Mouse (Mus musculus) limb, embryonic 13.5 days (tissue): Measurements from ENCODE around the gene Ppp2r3c. TPM values are rescaled to one million over a fixed set of nuclear protein-coding genes. Genes with fewer than 3 reads are reported as not detected.
A peak's percentile ranks its signal among the peaks of the same experiment; 100 is the strongest.
"Not testable (repeated sequence)": the region's sequence is repeated elsewhere in the genome, so short reads cannot be mapped to it uniquely, and the experiment has no call there.

Experiments
- ATAC-seq: fragments of 200-750 bp; cut with Nextera tagmentation; 2 replicates; pipeline ENCODE4 v1.8.0; 2017; ENCODE audit warnings: low read depth, moderate number of reproducible peaks, moderate TSS enrichment; ENCODE audit not compliant: low FRiP score
- H3K27ac ChIP-seq: fragments of 300-500 bp; sonication (generic); 2 replicates; pipeline ENCODE4 v1.5.1; 2015; ENCODE audit warnings: inconsistent platforms, mild to moderate bottlenecking, moderate library complexity
- H3K27me3 ChIP-seq: fragments of 300-500 bp; sonication (generic); 2 replicates; pipeline ENCODE4 v1.6.1; 2015; ENCODE audit warnings: mild to moderate bottlenecking, inconsistent platforms
- H3K36me3 ChIP-seq: fragments of 300-500 bp; sonication (generic); 2 replicates; pipeline ENCODE4 v1.6.1; 2015; ENCODE audit warnings: inconsistent platforms, mild to moderate bottlenecking, moderate library complexity
- H3K4me1 ChIP-seq: fragments of 300-500 bp; sonication (generic); 2 replicates; pipeline ENCODE4 v1.6.1; 2015; ENCODE audit warnings: inconsistent platforms
- H3K4me2 ChIP-seq: fragments of 300-500 bp; sonication (generic); replicated peaks from 2 replicates; pipeline ENCODE4 v1.6.1; 2015; ENCODE audit warnings: inconsistent platforms, mild to moderate bottlenecking, moderate library complexity
- H3K4me3 ChIP-seq: fragments of 300-500 bp; sonication (generic); 2 replicates; pipeline ENCODE4 v1.5.1; 2015; ENCODE audit warnings: moderate library complexity, mild to moderate bottlenecking, inconsistent platforms
- H3K9ac ChIP-seq: fragments of 300-500 bp; sonication (generic); 2 replicates; pipeline ENCODE4 v1.6.1; 2015; ENCODE audit warnings: mild to moderate bottlenecking, inconsistent platforms
- H3K9me3 ChIP-seq: fragments of 300-500 bp; sonication (generic); 2 replicates; pipeline ENCODE4 v1.6.1; 2016; ENCODE audit warnings: inconsistent platforms
- WGBS: fragments of 180-500 bp; shearing (Covaris S2); methylation state at CpG from one replicate; pipeline ENCODE4 v1.1.7; 2015; 5-methylcytosine and 5-hydroxymethylcytosine counted together
- polyA plus RNA-seq: library from polyadenylated mRNA; unstranded; fragments of >200 nt; fragmentation: Nextera tagmentation; extraction: Ambion mirVana; gene quantifications from 2 replicates; pipeline ENCODE4 v1.2.1, GENCODE M21; 2015

The Ppp2r3c gene
- polyA plus RNA-seq, 1 experiment from 2014 or later: 17.5 TPM

DNA sequence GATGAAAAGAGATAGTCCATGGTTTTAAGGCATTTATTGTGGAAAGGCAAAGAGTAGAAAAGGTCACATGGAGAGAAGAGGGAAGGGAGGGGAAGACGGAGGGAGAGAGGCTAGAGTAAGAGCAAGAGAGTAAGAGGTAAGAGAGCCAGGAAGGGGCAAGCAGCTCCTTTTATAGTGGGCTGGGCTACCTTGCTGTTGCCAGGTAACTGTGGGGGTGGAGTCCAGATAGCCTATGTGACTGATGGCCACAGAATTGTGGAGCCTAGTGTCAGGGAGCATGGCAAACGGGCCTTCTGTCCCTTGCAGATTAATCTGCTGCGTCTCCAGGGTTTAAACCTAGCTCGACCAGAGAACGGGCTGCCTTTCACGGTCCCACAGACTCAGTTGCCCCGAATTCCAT, 9.0 kb upstream of the Ppp2r3c start:
- no peak overlapping the region for H3K4me3 ChIP-seq
- no peaks in the 10 kb centered on the region for H3K27me3 ChIP-seq
- no peak overlapping the region for H3K9ac ChIP-seq
- H3K27ac ChIP-seq: no peak overlapping the region
- H3K4me1 ChIP-seq: no peaks in the 10 kb centered on the region
- WGBS: 84% methylated on average over 7 of the region's 7 CpGs
- no peak for ATAC-seq
- H3K4me2 ChIP-seq: no peak overlapping the region
- H3K9me3 ChIP-seq: no peaks in the 10 kb centered on the region
- H3K36me3 ChIP-seq: peaks cover 29% of the 10 kb centered on the region

DNA sequence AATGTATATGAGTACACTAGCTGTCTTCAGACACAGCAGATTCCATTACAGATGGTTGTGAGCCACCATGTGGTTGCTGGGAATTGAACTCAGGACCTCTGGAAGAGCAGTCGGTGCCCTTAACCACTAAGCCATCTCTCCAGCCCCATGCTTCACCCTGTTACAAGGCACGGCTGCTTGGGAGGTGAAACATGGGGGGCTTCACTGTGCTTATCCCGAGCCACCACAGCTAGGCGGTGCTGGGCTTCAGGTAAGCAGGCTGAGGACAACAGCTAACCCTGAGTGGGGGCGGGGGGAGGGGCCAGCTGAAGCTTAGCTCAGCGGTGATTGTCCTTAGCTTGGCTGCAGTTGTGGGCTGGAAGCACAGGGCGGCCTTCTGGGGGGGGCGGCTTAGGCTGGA, 6.7 kb upstream of the Ppp2r3c start:
- Histone ChIP-seq H3K4me1 (no peaks in the 10 kb centered on the region), H3K9ac (no peak overlapping the region), H3K27me3 (no peaks in the 10 kb centered on the region), H3K9me3 (no peaks in the 10 kb centered on the region), H3K27ac (no peak overlapping the region), H3K4me2 (no peak overlapping the region), H3K4me3 (no peak overlapping the region), H3K36me3 (peaks cover 33% of the 10 kb centered on the region)
- WGBS: 79% methylated on average over 8 of the region's 8 CpGs
- no peak for ATAC-seq

DNA sequence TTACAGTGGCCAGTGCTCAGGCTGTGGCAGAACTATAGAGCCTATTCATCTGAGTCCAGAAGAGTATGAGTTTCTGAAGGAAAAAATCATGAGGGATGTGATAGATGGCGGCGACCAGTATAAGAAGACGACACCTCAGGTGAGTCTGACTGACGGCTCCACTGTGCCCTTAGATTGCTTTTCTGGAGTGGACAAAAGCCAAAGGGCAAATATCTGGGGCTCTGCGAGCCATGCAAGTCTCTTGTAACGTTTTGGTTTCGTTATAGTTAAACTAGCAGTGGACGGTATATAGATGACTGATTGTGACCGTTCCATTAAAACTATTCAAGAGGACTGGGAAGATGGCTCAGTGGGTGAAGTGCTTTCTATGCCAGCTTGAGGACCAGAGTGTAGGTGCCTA, 5.9 kb upstream of the Ppp2r3c start:
- WGBS: 91% methylated on average over 9 of the region's 9 CpGs
- Histone ChIP-seq H3K27me3 (no peaks in the 10 kb centered on the region), H3K9me3 (no peaks in the 10 kb centered on the region), H3K4me3 (no peak overlapping the region), H3K9ac (no peak overlapping the region), H3K27ac (no peak overlapping the region), H3K4me2 (no peak overlapping the region), H3K36me3 (peaks cover 33% of the 10 kb centered on the region), H3K4me1 (peaks cover 4% of the 10 kb centered on the region; the same call in 1 of the 2 replicates)
- ATAC-seq: no peak

DNA sequence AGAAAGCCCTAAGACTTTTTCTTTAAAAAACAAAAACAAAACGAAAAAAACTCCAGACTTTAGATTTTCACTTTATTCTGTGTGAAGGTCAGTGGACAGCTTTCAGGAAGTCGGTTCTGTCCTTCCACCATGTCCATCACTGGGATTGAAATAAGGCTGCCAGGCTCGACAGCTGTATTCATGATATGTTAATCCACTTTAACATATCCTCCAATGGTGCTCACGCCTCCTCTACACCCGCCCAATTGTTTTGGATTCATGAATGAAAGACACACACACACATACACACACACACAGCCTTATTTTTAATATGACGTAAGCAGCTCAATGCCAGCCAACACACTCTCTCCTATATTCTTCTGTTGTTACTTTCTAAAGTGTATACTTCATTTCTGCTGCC, 4.8 kb upstream of the Ppp2r3c start:
- WGBS: 87% methylated on average over 6 of the region's 6 CpGs
- Histone ChIP-seq H3K4me2 (no peak overlapping the region), H3K9ac (no peak overlapping the region), H3K4me3 (no peak overlapping the region), H3K9me3 (no peaks in the 10 kb centered on the region), H3K4me1 (peaks cover 7% of the 10 kb centered on the region; the same call in 1 of the 2 replicates), H3K27ac (no peak overlapping the region), H3K36me3 (peaks cover 32% of the 10 kb centered on the region), H3K27me3 (no peaks in the 10 kb centered on the region)
- ATAC-seq: no peak

DNA sequence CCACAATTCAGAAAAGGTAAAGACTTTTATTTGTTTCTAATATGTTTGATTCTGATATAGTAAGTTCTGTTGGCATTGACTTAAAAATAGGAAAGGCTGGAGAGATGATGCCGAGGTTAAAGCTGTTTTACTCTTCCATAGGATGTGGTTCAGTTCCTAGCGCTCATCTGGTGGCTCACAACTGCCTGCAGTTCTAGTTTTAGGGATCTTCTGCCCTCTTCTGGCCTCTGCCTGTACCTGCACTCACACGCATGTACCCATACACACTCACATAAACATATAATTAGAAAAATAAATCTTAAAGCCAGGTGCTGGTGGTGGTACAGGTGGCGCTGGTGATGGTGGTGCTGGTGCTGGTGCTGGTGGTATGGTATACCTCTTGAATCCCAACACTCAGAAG, 3.6 kb upstream of the Ppp2r3c start:
- H3K9ac ChIP-seq: no peak overlapping the region
- WGBS: 94% methylated on average over 4 of the region's 4 CpGs
- H3K36me3 ChIP-seq: peaks cover 28% of the 10 kb centered on the region
- H3K27me3 ChIP-seq: no peaks in the 10 kb centered on the region
- H3K27ac ChIP-seq: no peak overlapping the region
- no peaks in the 10 kb centered on the region for H3K9me3 ChIP-seq
- no peak overlapping the region for H3K4me3 ChIP-seq
- no peak overlapping the region for H3K4me2 ChIP-seq
- ATAC-seq: no peak
- H3K4me1 ChIP-seq: peaks cover 12% of the 10 kb centered on the region

DNA sequence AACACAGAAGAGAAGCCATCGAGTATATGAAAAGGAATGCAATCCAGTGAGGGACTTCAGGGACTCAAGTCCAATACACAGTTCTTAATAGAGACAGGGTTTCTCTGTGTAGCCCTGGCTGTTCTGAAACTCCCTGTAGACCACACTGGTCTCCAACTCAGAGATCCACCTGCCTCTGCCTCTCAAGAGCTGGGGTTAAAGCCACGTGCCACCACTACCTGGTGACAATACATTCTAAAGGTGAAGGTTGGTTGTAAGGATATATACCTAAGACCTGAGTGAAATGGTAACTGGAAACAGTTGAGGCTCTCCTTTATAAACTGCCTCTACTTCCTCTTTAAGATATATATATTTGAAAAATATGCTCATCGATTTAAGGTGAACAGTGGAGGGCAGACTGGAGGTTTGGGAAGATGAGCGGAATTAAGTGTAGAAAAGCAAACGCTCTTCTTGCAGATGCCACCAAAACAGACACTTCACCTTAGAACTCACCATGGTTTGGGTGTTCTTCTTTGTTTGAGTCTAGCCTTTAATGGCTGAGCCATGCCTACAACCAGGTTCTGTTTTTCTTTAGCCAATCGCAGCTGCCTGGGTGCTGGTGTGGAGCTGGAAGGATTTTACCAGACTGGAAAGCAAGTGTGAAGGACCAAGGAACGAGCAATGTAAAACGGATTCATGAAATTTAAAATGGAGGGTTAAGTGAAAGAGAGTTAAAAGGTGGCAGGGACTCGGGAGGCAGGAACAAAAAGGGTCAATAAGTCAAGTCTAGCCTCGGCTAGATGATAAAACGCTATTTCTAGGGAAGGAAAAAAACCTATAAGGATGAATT, 1.1 kb downstream of the Ppp2r3c start:
- peak overlapping the region; percentile 73 for H3K4me2 ChIP-seq
- peak overlapping the region; percentile 95 for H3K27ac ChIP-seq
- H3K27me3 ChIP-seq: no peaks in the 10 kb centered on the region
- H3K9ac ChIP-seq: peak overlapping the region; percentile 78
- 45% methylated on average over 11 of the region's 11 CpGs for WGBS
- H3K4me3 ChIP-seq: peak overlapping the region; percentile 63
- H3K9me3 ChIP-seq: no peaks in the 10 kb centered on the region
- peaks cover 33% of the 10 kb centered on the region for H3K36me3 ChIP-seq
- no peak for ATAC-seq
- H3K4me1 ChIP-seq: peaks cover 27% of the 10 kb centered on the region

DNA sequence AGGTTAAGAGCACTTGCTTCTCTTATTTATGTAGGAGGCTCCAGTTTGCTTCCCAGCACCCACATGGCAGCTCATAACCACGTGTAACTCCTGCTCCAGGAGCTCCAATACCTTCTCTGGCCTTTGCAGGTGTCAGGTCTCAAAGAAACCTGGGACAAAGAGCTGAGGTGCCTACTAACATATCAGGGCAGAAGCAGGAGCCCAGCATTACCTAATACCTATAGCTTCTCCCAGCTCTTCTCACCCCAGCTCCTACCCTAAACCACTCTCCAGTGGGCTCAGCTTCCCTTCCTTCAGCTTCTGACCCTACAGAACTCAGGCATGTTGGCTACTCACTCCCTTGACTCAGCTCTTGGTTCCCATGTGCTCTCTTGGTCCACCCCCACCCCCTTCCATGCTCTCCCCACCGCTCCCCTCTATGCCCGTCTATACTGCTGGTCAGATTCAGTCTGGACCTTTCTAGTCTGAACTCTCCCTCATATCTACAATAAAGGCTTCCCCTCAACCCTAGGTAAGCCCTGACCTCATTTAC, 1.9 kb downstream of the Ppp2r3c start:
- 82% methylated on average over 3 of the region's 3 CpGs for WGBS

DNA sequence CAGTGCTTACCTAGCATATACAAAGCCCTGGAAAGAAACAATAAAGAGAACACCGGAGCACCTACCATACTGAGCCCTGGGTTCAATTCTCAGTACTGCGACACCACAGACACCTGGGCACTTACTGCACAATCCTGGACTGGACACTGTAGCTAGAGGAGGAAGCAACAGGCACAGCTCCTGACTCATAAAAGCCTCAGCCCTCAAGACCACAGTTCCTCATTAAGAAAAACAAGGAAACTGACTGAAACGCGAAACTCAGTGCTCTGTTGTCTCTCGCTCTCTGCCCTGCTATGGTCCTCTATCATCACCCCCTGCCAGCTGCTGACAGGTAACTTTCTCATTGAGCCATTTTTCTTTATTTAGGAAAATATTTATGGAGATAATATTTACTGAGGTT, 3.5 kb downstream of the Ppp2r3c start, which contains the start of gene 1110008L16Rik:
1110008L16Rik (plus strand) TSS at position 242 of the 400 bp plus-strand sequence.
- no peaks in the 10 kb centered on the region for H3K9me3 ChIP-seq
- no peak within 1 kb of the TSS for H3K4me2 ChIP-seq
- H3K9ac ChIP-seq: peak within 1 kb of the TSS; percentile 2; the same call in 1 of the 2 replicates
- ATAC-seq: no peak
- H3K27ac ChIP-seq: no peak within 1 kb of the TSS
- H3K36me3 ChIP-seq: peaks cover 46% of the 10 kb centered on the region
- WGBS: 78% methylated on average over 5 of the region's 5 CpGs
- peaks cover 27% of the 10 kb centered on the region for H3K4me1 ChIP-seq
- no peaks in the 10 kb centered on the region for H3K27me3 ChIP-seq
- H3K4me3 ChIP-seq: no peak within 1 kb of the TSS

More for the DNA sequence above, 1.9 kb downstream of the Ppp2r3c start:
- peak overlapping the region; percentile 63 for H3K4me3 ChIP-seq
- H3K36me3 ChIP-seq: peaks cover 33% of the 10 kb centered on the region
- H3K27me3 ChIP-seq: no peaks in the 10 kb centered on the region
- peak overlapping the region; percentile 73 for H3K4me2 ChIP-seq
- peaks cover 27% of the 10 kb centered on the region for H3K4me1 ChIP-seq
- ATAC-seq: no peak
- no peak overlapping the region for H3K27ac ChIP-seq
- no peaks in the 10 kb centered on the region for H3K9me3 ChIP-seq
- no peak overlapping the region for H3K9ac ChIP-seq

DNA sequence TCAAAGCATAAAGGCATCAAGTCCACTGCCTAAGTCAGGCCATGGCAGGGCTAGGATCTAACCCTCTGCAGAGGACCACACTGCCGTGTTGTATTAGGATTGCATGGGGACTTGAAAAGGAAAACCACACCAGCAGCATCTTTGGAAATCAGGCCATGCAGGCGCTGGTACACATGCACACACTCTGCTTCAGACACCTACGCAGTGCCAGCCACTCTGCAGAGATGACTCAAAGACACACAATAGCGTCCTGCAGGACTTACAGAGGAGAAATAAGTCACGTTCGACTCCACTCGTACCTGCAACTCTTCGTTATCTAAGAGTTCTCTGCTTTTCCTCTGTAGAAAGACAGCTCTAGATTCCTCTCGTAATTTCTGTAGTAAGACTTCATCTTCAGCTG, 4.7 kb downstream of the Ppp2r3c start:
- H3K4me1 ChIP-seq: peaks cover 20% of the 10 kb centered on the region
- H3K4me2 ChIP-seq: no peak overlapping the region
- no peaks in the 10 kb centered on the region for H3K9me3 ChIP-seq
- H3K4me3 ChIP-seq: no peak overlapping the region
- H3K36me3 ChIP-seq: peaks cover 56% of the 10 kb centered on the region
- ATAC-seq: no peak
- H3K27me3 ChIP-seq: no peaks in the 10 kb centered on the region
- H3K9ac ChIP-seq: no peak overlapping the region
- WGBS: 92% methylated on average over 9 of the region's 9 CpGs
- H3K27ac ChIP-seq: no peak overlapping the region

DNA sequence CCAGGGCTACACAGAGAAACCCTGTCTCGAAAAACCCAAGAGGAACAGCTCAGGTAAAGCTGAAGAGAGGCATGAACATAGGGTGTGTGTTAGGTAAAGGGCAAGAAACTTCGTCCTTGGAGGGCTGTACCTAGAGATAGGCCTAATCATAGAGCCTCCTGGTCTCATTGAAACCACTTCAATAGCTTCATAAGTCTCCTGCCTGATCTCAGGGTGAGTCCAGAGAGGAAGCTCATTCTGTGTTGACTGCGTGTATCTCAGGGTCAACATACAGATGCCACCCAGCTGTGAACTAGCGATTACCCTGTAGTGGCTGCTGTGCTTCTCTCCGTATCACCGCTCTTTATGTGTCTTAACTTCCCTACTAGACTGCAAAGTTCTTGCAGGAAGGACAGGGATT, 25.2 kb downstream of the Ppp2r3c start:
- H3K4me2 ChIP-seq, H3K9me3 ChIP-seq, H3K4me3 ChIP-seq, H3K9ac ChIP-seq, H3K4me1 ChIP-seq, H3K27ac ChIP-seq, H3K27me3 ChIP-seq, H3K36me3 ChIP-seq, ATAC-seq: not testable (repeated sequence)
- 80% methylated on average over 4 of the region's 6 CpGs for WGBS

DNA sequence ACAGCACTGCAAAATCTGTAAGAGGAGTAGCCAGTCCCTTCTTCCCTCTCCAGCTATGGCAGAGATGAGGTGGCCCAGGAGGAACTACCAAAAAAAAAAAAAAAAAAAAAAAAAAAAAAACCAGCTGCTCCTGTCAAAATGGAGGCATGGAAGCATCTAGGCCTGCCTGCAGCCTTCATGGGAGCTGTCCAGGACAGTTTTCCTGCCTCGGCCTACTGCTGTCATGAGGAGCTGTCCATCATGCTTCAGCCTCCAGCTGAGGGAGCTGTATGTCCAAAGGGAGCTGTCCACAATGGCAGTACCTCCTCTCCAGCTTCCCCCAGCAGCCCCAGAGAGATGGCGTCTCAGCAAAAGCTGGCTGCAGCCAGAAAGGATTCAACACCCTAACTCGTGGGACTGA, 30.6 kb downstream of the Ppp2r3c start:
- no peak overlapping the region for H3K4me3 ChIP-seq
- no peak overlapping the region for H3K9ac ChIP-seq
- H3K27me3 ChIP-seq: no peaks in the 10 kb centered on the region
- H3K27ac ChIP-seq: no peak overlapping the region
- H3K4me2 ChIP-seq: no peak overlapping the region
- WGBS: 70% methylated on average over 3 of the region's 3 CpGs
- no peaks in the 10 kb centered on the region for H3K9me3 ChIP-seq
- no peak for ATAC-seq
- H3K4me1 ChIP-seq: no peaks in the 10 kb centered on the region
- H3K36me3 ChIP-seq: peaks cover 9% of the 10 kb centered on the region

DNA sequence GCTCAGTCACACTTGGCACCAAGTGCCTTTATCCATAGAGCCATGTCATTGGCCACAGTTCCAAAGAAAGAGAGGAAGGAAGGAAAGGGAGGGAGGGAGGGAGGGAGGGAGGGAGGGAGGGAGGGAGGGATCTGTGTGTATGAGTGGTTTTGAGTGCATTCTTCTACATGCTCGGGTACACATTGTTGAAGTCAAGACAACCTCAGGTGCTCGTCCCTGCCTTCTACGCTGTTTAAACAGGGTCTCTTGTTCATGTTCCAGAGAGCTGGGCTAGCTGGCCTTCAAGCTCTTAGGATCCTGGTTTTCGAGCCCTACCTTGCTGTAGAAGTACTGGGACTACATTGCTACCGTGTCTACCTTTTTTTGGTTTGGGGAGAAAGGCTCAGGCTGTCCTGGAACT, 39.4 kb downstream of the Ppp2r3c start:
- H3K9me3 ChIP-seq, H3K4me1 ChIP-seq, ATAC-seq, H3K27ac ChIP-seq, H3K4me2 ChIP-seq, H3K9ac ChIP-seq, H3K27me3 ChIP-seq, H3K4me3 ChIP-seq: not testable (repeated sequence)
- peaks cover 12% of the 10 kb centered on the region for H3K36me3 ChIP-seq
- WGBS: no CpG with 5 or more reads among the region's 5 CpGs
